Mouse (Mus musculus) bone marrow, adult 2 months (tissue): ENCODE data around the gene 9130213A22Rik.

Experiments used
- CTCF ChIP-seq: fragments of 200-500 bp; IDR thresholded peaks from 2 replicates; pipeline ENCODE4 v1.5.1; 2011; ENCODE audit warnings: low read length, control low read depth; ENCODE audit not compliant: control insufficient read depth, insufficient read depth
- POLR2A ChIP-seq: fragments of 200-500 bp; IDR thresholded peaks from 2 replicates; pipeline ENCODE4 v1.6.1; 2011; ENCODE audit warnings: low read depth, mild to moderate bottlenecking, control low read depth, low read length, borderline replicate concordance; ENCODE audit not compliant: control insufficient read depth

DNA sequence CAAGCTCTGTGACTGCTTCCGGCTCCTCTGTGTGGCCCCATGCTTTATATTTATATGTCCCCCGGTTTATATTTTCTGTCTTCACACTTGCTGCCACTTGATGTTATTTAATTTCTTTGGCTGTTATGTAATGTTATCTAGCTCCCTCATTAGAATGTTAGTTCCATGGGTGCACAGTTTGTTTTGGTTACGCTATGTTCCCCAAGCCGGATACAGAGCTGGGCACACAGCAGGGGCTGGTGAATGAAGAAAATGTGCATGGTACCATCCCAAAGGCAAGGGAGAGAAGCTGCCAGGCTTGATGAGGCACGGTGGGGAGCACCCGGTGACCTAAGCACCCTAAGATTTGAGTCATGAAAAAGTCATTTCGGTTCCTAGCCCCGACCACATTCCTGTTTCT lies 31.4 kb upstream of the 9130213A22Rik start:
- TF ChIP-seq CTCF: no peak
- no peak for TF ChIP-seq POLR2A
